Mouse (Mus musculus) erythroblast, embryonic 14.5 days (primary cell): ENCODE measurements around the gene Efhc2. TPM values are rescaled to one million over a fixed set of nuclear protein-coding genes. Genes with fewer than 3 reads are reported as not detected.

ENCODE experiments used
- H3K27me3 ChIP-seq: 2 replicates; pipeline ENCODE4 v1.6.1; 2012; ENCODE audit warnings: inconsistent platforms; ENCODE audit not compliant: control insufficient read depth
- H3K36me3 ChIP-seq: 2 replicates; pipeline ENCODE4 v1.6.1; 2012; ENCODE audit warnings: mild to moderate bottlenecking, inconsistent platforms; ENCODE audit not compliant: control insufficient read depth
- H3K4me1 ChIP-seq: 2 replicates; pipeline ENCODE4 v1.6.1; 2012; ENCODE audit warnings: inconsistent platforms; ENCODE audit not compliant: control insufficient read depth
- H3K4me3 ChIP-seq: replicated peaks from 2 replicates; pipeline ENCODE3; 2012; ENCODE audit warnings: moderate library complexity, mild to moderate bottlenecking, inconsistent platforms
- H3K9me3 ChIP-seq: 2 replicates; pipeline ENCODE4 v1.6.1; 2012; ENCODE audit warnings: low read length, inconsistent platforms, mixed read lengths; ENCODE audit not compliant: control insufficient read depth
- GATA1 ChIP-seq: IDR thresholded peaks from 2 replicates; pipeline ENCODE4 v1.6.1; 2012; ENCODE audit warnings: low read length, inconsistent platforms, mixed read lengths
- TAL1 ChIP-seq: IDR thresholded peaks from 3 replicates; pipeline ENCODE4 v1.6.1; 2012; ENCODE audit warnings: low read length, inconsistent platforms, mixed read lengths
- polyA plus RNA-seq: library from polyadenylated mRNA; stranded (reverse); fragments of >175 nt; gene quantifications from 2 replicates; pipeline ENCODE4 v1.2.3, GENCODE M21; 2012

Efhc2 gene
- not detected in 2 replicates for polyA plus RNA-seq

DNA sequence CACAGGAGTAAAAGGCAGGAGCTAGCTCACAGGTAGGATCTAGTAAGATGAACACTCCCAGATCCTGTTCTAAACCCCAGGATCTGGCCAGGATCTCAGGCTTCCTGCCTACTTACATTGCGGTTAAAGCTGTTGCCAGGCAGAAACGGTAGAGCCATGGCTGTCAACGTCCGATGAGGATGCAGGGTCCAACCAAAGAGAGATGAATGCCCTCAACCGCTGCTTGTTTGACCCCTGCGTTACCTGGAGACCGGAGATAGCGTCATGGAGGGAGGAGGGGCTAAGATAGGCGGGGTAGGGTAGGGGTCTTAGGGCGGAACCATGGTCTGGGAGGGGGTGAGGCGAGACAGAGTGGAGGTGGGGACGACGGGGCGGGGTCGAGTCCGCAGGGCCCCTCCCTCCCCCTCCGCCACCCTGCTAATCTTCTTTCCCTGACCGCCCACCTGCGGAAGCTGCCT is at the start of gene Efhc2:
TSS of gene Efhc2 (minus strand) at position 243 of the 458 bp plus-strand sequence.
- no peak for TF ChIP-seq TAL1
- TF ChIP-seq GATA1 = no peak
- Histone ChIP-seq H3K36me3 (no peaks in the 10 kb centered on the region), H3K4me3 (no peak within 1 kb of the TSS), H3K27me3 (no peaks in the 10 kb centered on the region), H3K4me1 (no peaks in the 10 kb centered on the region), H3K9me3 (no peaks in the 10 kb centered on the region)

DNA sequence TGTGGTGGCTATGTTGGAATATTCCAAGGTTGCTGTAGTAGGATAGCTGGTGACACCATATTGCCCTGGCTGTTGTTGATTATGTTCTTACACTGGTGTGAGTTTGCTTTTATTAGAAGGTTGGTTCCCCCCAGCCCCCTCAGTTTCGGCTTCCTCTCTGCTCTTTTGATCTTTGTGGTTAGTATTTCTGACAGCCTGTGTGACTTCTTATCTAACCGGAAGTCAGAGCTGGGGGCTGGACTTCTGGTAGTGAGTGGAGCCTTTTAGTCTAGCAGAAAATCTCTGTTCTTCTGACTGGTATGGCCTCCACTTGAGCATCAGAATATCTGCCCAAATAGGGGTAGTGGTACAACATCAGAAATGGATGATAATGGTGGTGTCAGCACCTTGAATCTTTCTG is 45.9 kb upstream of the Efhc2 start:
- H3K27me3 ChIP-seq = no peaks in the 10 kb centered on the region
- TF ChIP-seq TAL1 (no peak), GATA1 (no peak)
- H3K4me1 ChIP-seq = no peaks in the 10 kb centered on the region
- H3K9me3 ChIP-seq = no peaks in the 10 kb centered on the region; the same call in 1 of the 2 replicates
- no peaks in the 10 kb centered on the region for H3K36me3 ChIP-seq
- H3K4me3 ChIP-seq = no peak overlapping the region

DNA sequence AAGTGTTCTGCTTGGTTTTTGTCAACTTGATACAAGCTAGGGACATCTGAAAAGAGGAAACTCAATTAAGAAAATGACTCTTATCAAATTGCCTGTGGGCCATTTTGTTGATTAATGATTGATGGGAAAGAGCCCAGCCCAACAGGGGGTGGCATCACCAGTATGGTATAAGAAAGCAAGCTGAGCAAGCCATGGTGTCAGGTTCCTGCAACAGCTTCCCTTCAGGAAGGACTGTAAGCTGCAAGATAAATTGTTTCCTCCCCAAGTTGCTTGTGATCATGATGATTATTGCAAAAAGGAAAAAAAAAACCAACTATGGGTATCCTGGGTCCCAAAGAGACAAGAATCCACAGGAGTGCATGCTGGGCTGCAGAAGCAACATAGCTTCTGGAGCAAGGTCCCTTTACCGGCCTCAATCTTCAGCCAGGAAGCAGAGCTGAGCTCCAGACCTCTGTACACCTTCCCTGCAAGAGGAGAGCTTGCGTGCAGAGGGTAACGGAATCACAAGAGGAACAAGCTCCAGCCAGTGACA is 18.8 kb downstream of the Efhc2 start:
- Histone ChIP-seq H3K4me3 (no peak overlapping the region), H3K36me3 (no peaks in the 10 kb centered on the region), H3K9me3 (no peaks in the 10 kb centered on the region), H3K27me3 (no peaks in the 10 kb centered on the region), H3K4me1 (no peaks in the 10 kb centered on the region)
- no peak for TF ChIP-seq TAL1
- TF ChIP-seq GATA1 = no peak

GRCm38 (mm10) chrX:17283899-17284298 is 35.3 kb downstream of the Efhc2 start:
- TF ChIP-seq TAL1 = no peak
- TF ChIP-seq GATA1 = no peak
- Histone ChIP-seq H3K4me3 (no peak overlapping the region), H3K27me3 (no peaks in the 10 kb centered on the region), H3K9me3 (no peaks in the 10 kb centered on the region), H3K36me3 (no peaks in the 10 kb centered on the region), H3K4me1 (no peaks in the 10 kb centered on the region)

DNA sequence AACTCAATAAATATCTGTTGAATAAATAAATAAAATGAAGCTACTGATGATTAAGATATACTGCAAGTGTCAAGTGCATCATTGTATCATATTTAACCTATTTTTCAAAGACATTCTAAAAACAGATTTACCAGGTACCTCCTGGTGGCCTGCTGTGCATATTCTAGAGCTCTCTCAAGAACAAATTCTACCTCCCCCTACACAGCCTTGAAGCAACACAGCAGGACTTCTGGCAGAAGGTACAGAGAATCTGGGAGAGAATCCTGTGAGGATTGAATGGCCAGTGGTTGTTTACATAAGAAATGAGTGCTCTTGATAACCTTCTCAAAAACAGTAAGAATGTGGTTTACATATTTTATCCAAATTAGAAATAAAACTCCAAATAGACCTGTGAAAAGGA is 94.0 kb downstream of the Efhc2 start:
- Histone ChIP-seq H3K4me3 (no peak overlapping the region), H3K27me3 (no peaks in the 10 kb centered on the region), H3K36me3 (no peaks in the 10 kb centered on the region), H3K9me3 (no peaks in the 10 kb centered on the region), H3K4me1 (no peaks in the 10 kb centered on the region)
- TF ChIP-seq GATA1 = no peak
- TF ChIP-seq TAL1 = no peak

GRCm38 (mm10) chrX:17217451-17217850 is 101.7 kb downstream of the Efhc2 start:
- no peaks in the 10 kb centered on the region for H3K27me3 ChIP-seq
- no peaks in the 10 kb centered on the region for H3K9me3 ChIP-seq
- H3K4me1 ChIP-seq = no peaks in the 10 kb centered on the region
- H3K36me3 ChIP-seq = no peaks in the 10 kb centered on the region
- no peak for TF ChIP-seq TAL1
- no peak for TF ChIP-seq GATA1
- H3K4me3 ChIP-seq = no peak overlapping the region

- no peaks in the 10 kb centered on the region for H3K4me1 ChIP-seq
- H3K36me3 ChIP-seq = no peaks in the 10 kb centered on the region
- TF ChIP-seq TAL1 = no peak
- no peak for TF ChIP-seq GATA1
- H3K27me3 ChIP-seq = no peaks in the 10 kb centered on the region
- H3K9me3 ChIP-seq = no peaks in the 10 kb centered on the region
- H3K4me3 ChIP-seq = no peak overlapping the region
Measured at GRCm38 (mm10) chrX:17213515-17213914, 105.7 kb downstream of the Efhc2 start.

- Histone ChIP-seq H3K36me3 (no peaks in the 10 kb centered on the region), H3K4me3 (no peak overlapping the region), H3K4me1 (no peaks in the 10 kb centered on the region), H3K9me3 (no peaks in the 10 kb centered on the region), H3K27me3 (no peaks in the 10 kb centered on the region)
- no peak for TF ChIP-seq GATA1
- no peak for TF ChIP-seq TAL1
Measured at GRCm38 (mm10) chrX:17175748-17176147, 143.4 kb downstream of the Efhc2 start.

DNA sequence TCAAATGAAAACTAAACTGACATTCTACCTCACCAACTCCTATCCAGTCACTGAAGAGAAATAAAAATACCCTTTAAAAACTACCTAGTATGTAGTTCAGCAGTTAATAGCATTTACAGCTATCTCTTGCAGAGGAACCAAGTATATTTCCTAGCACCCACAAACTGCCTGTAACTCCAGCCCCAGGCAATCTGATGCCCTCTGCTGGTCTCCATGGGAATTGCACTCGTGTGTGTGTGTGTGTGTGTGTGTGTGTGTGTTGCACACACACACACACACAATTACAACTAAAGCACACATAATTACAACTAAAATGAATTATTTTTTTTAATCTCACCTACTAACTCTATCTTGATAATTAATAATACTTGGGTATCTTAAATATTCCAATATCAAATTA is 153.5 kb downstream of the Efhc2 start:
- no peaks in the 10 kb centered on the region for H3K4me1 ChIP-seq

More for the DNA sequence above, 153.5 kb downstream of the Efhc2 start:
- Histone ChIP-seq H3K27me3 (no peaks in the 10 kb centered on the region), H3K36me3 (no peaks in the 10 kb centered on the region), H3K4me3 (no peak overlapping the region), H3K9me3 (no peaks in the 10 kb centered on the region)
- TF ChIP-seq TAL1 (no peak), GATA1 (no peak)
